Mouse (Mus musculus): ENCODE measurements at regions not wholly inside any gene's neighbourhood (a gene's known extent, or its start where the extent isn't known, plus 50 kb on each side); places are given as distances from the start of the nearest gene placed in this dataset.

DNA sequence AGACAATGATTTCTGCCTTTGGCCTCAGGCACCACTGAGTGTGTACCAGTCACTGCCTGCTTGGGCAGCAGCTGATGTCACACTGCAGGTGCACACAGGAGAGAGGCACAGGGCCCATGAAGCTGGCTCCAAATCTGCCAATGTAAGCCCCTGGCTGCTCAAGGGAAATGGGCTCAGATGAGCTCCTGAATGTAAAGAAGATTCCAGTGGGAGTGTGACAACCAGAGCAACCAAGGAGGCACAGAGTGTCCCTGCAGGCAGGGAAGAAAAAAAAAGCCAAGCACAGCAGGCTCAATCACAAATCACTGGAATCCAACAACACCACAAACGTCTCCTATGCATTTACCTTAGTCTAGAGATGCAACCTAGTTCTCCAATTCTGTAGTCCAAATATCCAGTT lies 151.2 kb upstream of the Tox3 start:
- DNase-seq: no peak

DNA sequence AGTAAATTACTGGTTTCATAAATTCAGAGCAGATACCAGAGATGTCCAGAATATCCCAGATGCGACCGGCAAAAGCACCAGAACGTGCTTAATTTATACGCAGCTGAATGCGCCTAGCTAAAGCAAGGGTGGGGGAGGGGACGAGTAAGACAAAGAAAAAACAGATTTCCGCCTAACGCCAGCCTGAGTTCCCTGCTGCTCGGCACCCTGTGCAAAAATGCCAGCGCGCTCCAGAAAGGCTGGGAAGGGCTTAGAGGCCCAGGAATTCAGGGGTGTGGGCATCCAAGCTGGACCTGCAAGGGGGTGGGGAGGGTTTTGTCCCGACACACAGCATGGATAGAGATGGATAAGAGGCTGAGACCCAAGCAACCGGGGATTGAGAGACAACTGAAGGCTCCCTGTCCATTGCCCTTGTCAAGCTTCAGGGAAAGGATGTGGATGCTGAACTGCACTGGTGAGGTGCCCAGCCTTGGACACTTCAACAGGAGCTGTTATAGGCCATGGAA lies 148.6 kb upstream of the Tox3 start:
- DNase-seq: no peak

DNA sequence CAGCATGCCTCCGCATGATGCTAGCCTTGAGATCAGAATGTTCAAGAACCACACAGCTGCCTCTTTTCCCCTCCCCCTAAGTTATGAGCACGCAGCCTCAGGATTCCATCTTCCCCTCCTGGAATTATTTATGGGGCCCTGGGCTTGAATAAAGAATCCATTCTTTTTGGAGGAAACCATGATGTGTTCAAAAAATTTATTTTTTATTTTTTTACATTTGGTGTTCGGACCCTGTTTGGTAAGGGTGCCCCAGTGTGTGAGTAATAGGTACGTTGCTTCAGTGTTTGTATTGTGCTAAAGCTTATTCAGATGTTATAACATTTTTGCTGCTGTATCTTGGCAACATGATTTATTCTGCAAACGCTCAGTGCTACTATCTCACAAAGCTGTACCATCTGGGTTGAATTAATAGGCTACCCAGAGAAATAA lies 147.8 kb upstream of the Tox3 start:
- no peak for DNase-seq

DNA sequence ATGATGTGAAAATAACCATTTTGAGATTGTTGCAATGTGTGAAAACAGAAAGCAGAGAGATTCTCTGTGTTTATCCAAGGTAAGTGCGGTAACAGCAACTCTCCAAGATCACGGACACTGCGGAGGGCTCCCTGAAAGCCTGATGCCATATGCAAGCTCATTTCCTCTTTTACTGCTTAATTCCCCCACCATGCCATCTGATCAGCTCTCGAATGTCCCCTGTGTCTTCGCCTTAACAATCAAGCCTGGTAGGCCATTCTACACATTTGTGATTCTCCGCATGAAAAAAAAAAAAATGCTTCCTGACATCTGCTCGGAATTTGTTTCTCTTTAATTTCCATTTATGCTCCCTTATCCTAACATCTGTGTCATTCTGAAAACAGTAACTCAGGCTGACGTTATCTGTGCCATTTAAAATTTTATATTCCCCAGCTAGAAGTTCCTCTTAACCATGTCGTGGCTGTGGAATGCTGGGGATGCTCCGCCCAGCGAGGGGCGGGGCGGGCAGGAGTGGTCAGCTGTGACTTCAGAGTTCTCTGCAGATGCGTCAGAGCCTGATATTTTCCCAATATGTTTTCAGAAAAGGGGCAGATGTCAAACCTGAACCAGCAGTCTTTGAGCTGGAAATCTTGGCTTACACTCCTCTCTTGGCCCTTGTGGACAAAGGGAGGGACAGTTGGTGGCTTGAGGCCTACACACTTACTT lies 144.5 kb upstream of the Tox3 start:
- no peak for DNase-seq

DNA sequence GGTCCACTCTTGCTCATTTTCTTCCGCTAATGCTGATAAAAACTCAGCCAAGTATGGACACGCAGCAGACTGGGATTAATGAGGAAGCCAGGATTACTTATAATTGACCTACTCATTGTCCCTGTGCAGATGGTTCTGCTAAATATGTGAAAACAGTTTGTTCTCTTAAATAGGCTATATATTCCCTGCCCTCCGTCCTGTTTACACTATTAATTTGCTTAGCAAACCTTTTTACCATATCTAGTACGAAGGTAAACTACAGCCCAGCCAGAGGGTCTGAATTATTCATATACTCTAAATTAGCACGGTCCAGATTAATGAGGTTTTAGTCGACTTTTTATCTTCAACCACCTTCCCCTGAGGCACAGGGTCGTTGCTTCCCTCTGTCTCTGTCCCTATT lies 143.5 kb upstream of the Tox3 start:
- no peak for DNase-seq

DNA sequence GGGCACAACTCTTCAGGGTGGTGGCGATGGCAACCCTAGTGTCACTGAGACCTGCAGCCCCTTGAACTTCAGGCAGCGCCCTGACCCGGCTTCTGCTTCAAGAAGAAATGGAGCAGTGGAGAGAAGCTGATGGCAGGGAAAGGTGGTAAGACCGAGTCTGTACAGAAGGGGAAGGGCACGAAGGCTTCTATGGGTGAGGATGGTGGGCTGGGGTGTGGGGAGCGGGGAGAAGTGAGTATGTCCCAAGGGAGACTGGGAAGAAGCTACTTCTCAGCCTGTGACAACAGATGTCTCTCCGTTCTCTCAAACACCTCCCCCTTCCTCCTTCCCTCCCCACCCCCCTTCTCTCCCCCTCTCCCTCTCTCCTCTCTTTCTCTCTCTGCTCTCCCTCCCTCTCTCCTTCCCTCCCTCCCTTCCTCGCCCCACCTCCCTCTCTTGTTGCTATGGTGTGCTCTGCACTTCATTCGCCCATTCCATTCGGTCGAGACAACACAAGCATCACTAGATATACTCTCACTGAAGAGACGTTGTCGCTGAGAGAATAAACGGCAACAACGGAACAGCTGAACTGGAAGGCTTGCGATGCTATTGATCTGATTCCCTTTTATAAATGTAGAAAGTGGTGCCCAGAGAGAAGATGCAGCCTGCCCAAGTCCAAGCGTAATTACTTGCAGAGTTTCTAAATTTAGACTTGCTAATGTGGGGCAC lies 142.7 kb upstream of the Tox3 start:
- no peak for DNase-seq

DNA sequence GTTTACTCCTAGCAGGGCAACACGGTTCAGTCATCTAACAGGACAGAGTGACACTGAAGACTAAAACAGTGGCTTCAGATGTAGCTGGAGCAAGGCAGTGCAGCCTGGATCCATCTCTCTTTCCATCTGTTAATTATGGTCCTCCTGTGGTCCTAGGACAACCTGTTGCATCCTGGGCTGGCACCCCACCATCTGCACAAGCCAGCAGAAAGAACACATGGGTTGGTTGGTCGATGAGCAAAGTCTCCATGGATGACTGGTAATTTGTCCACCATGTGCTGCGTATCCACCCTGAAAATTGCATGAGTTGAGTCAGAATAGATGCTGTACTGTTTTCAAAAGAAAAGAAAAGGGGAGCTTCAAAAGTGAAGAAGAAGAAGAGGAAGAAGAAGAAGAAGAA lies 138.4 kb upstream of the Tox3 start:
- DNase-seq: no peak

DNA sequence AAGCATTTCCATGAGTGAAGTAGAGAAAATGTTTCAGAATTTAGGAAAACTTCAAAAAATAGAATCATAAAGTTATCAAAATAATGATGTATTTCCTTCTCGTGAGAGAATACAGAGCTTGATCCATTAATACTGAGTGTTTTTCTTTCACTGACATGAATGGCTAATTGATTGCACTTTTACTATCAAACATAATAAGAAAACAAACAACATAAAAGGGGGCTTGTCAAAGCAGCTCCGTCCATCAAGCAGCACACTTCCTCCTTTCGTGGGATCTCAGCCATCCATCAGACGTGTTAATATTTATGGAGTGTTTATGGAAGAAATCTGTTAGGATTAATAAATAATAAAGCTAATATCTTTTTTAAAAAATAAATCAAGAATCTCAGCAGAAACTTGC lies 130.0 kb upstream of the Tox3 start:
- no peak for DNase-seq

DNA sequence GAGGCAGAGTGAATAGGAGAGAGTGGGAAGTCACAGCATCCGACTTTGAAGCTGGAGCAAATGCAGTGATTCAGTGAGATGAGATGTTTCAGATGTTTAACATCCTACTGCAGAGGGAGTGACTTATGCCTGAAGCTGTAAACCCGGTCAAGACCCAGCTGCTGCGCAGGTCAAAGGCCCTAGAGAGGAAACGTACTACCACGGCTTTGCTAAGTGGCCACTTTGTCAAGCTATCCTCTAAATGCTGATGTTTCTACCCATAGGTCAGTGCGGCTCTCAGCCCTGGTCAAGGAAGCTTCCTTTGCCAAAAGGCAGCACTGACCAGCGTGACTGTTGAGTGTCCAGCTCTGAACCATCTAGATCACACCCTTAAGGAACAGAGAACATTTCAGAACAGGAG lies 125.9 kb upstream of the Tox3 start:
- no peak for DNase-seq

DNA sequence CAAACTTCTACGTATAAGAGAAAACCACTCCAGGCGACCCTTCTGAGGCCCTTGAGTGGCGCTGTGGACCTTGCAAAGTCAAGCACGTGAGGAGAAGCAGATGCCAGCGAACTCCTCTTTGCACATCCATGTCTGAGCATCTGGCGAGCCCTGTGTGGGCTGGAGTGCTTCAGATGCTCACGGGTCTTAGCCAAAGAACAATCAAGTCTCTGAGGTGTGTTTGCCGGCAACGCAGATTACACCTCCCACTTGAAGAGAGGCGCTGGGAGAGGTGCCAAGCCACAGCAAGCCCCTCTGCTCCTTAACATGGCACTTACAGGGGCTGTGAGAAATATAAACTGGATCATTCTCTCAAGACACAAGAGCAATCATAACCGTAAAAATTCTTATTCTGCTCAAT lies 122.7 kb upstream of the Tox3 start:
- no peak for DNase-seq

DNA sequence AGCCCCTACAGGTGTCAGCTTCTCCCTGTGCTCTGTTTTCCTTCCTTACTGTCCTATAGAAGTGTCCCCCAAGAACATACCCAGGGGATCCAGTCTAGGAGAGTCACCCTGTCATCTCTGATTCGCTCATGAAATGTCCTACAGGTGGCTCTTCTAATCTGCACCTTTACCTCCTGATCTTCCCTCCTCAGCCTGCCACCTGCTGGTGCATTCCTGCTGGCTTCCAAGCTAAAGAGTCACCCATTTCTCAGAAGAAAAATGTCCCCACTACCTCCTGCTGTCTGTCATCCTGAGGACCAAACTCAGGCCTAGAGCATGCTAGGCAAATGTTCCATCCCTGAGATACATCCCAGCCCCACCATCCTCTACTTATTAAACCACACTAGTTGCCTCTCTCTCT lies 115.6 kb upstream of the Tox3 start:
- DNase-seq: peak; percentile 41

DNA sequence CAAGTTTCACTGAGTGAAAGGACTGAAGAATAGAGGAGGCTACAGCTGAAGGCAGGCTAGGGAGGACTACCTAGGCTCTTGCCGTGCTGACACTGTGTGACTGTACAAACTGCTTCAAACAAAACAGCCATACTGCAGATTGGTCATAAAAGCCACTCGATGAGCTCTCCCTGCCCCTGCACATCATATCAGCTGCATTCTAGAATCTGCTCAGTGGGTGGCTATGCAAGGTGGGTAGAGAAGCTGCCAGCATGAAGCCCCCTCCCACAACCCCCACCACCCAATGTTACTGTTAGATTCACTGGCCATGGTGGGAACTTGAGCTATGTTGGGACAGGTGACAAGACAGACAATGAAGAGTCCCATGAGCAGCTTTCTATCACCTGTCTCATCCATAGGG lies 107.2 kb upstream of the Tox3 start:
- DNase-seq: no peak

DNA sequence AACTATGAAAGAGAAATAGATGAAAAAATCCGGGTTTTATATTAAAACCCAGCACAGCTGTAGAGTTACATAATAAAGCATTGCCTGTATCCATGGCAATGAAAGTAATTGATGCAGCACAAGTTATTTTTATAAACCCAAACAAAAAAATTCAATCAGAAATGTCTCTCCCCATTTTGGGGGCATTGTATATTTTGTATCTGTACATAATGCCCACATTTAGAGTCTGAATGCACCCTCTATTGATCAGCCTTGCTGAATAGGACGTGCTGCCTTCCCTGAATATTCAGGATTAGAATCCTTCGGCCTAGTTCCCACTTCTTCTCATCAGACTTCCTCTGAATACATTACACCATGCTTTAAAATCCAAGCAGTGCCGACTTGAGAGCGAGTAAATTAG lies 106.0 kb upstream of the Tox3 start:
- DNase-seq: no peak

DNA sequence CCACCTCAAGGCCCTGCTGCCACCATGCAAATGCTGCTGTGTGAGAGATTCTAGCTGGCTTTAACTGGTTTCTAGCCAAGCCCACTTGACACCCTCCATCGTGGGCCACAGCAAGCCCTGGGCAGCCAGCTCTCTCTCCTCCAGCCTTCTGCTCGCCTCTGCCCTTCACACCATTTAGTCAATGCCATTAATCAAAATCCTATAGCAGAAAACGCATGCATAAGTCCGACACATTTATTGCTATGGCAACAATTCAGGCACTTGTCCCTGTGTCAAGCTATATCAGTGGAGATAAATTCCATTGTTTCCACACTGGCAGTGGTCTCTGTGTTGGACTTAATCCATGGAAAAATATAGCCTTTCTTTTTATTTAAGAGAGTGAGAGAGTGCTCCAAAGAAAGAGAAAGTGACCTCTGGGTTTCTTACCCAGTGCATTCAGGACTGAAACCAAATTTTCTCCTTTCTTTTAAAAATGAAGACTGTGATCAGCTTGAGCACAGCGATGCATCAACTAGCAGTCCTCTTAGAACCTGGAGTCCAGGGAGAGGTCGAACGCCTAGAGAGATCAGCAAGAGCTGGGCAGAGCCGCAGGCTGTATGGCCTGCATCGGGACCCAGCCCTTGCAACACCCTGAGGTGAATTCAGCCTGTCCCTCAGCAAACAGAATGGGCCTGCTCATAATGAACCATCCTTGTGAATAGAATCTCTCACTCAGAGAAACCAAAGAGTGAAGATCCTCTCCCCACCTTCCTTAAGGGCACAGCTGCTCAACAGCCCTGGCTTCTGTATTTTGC lies 93.1 kb upstream of the Tox3 start:
- DNase-seq: no peak

DNA sequence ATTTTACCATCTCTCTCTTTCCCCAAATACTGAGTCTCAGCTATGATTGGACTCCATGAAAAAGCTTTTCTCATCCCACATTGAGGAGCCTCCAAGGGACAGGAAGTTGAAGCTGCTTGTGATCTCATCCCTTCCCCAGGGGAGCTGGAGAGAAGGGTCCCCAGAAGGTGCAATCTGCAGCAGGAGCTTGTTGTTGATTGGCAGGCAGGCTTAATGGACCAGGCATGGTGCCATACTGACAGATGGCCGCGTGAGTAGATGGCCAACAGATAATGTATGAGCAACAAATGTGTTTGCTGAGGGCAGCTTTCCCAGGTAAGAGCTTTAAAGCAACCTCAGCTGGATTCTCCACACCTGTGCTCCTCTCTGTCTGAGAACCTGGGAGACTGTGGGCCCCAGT lies 65.9 kb upstream of the Tox3 start:
- DNase-seq: no peak

Data from thymus, postnatal 25 days (tissue).